ENCODE assay signal across 13 mouse cellular contexts in the genomic region with DNA sequence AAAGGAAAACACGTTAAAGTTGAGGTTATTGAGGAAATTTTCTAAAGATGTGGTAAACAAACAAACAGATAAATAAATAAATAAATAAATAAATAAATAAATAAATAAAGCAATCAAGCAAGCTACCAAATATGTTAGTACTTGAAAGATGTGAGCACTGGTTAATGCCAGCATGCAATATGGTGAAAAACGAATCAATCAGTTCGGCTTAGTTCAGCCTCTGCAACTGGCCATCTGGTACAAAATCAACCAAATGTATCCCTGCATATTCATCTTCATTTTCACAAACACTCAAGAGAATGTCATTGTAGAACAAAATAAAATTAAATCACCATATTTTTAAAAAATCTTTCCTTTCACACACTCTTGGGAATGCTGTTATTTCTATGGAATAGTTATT.
"Had no signal": no experiment of that assay in that cellular context is flagged by ENCODE, and none has a peak within 500 bp of the region (broad histone marks: within the 10 kb centered on the region; RNA-seq: fewer than 3 reads in every experiment).

No protein-coding gene starts in this region.

- DNase-seq: kidney, adult 8-10 months; kidney, postnatal 10 days; kidney, postnatal 36 days; layer of hippocampus, postnatal 36 days; liver, embryonic 13.5 days; lung, adult 2 months; lung, postnatal 14 days; lung, postnatal 4 days; thymus, adult 18-20 months; thymus, postnatal 4 days had no signal

- H3K4me1 ChIP-seq: kidney, embryonic 15.5 days; liver, embryonic 13.5 days; midbrain, embryonic 15.5 days had no signal

- H3K4me3 ChIP-seq: kidney, embryonic 15.5 days; left cerebral cortex, adult 2 months; liver, embryonic 13.5 days; midbrain, embryonic 15.5 days had no signal

- H3K4me2 ChIP-seq: kidney, embryonic 15.5 days; liver, embryonic 13.5 days; midbrain, embryonic 15.5 days had no signal

- H3K9me3 ChIP-seq: kidney, embryonic 15.5 days; liver, embryonic 13.5 days; midbrain, embryonic 15.5 days had no signal

- H3K9ac ChIP-seq: kidney, embryonic 15.5 days; liver, embryonic 13.5 days; midbrain, embryonic 15.5 days had no signal

- H3K27ac ChIP-seq: kidney, embryonic 15.5 days; left cerebral cortex, adult 2 months; liver, embryonic 13.5 days; midbrain, embryonic 15.5 days had no signal

- ATAC-seq: midbrain, embryonic 15.5 days had no signal

- H3K27me3 ChIP-seq: kidney, embryonic 15.5 days; liver, embryonic 13.5 days; midbrain, embryonic 15.5 days had no signal

- H3K36me3 ChIP-seq: kidney, embryonic 15.5 days; liver, embryonic 13.5 days; midbrain, embryonic 15.5 days had no signal
